Mouse (Mus musculus): ENCODE data around the gene Gm21976.

Gene Gm21976

DNA sequence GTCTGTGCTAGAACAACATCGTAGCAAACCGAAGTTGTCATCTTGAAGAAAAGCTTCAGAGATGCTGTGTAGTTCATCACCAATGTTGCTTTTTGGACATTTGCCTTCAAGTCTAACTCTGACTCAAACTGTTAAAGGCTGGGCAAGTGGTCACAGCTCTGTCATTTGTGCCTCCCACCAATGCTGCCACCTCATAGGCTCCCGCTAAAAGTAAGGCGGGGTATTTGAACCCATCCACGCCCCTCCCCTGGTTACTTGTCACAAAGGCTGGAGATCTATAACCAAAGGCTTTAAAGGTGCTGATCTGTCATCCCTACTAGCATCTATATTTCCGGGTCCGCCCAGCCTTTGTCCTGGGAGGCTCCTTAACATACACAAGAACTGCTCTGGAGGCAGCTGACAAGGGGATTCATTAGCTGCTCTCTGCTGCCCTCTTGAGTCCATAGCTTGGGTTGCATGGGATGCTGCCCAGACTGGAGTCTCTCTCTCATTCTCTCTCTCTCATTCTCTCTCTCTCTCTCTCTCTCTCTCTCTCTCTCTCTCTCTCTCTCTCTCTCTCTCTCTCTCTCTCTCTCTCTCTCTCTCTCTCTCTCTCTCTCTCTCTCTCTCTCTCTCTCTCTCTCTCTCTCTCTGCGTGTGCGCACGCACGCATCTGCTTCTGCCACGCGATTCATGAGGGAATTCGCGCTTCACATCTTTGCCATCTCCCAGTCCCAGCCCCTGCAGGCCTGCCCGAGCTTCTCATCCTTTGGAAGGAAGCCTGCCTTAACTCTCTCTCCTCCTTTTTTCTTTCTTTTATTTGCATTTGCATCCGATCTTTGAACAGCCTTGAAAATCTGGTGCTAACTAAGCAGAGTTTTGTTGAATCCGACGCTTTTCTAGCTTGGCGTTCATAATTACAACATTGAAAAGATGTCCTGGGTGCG is 19.4 kb downstream of the Gm21976 start:
- peak; percentile 69 to 76 for DNase-seq (ENCODE audit: low spot score in 2 of 2)

DNA sequence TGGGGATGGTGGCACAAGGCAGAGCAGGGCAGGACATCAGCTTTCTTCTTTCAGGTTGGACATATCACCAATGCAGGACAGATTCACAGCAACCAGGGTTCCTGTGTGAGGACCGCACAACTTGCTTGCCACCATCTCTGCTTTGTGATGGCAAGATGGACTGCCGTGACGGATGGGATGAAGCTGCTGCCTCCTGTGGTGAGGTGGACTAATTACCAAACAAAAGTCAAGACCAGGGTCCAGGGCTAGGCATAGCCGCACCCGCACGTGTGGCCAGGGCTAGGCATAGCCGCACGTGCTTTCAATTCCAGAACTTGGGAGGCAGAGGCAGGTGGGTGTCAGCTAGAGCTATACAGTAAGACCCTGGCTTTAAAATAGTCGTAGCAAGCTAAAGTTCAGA is 25.6 kb downstream of the Gm21976 start:
- no peak for DNase-seq (ENCODE audit: low spot score in 2 of 2)

DNA sequence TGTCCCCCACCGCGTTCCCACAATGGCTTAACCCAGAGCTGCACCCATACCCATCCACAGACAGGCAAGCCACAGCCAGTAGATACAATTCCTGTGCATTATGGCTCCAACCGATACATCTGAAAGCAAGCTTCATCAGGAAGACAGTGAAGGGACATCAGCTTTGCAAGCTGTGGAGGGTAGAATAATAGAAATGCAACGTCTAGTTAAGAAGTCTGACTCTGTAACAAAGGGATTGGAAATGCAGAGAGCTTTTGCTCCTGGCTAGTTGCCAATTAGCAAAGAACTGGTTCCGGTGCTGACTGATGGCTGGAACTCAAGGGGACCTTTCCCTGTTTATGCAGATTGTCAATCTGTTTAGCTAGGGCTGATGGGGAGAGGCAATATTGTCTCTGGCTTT is 26.7 kb downstream of the Gm21976 start:
- no peak for DNase-seq (ENCODE audit: low spot score in 2 of 2)

DNA sequence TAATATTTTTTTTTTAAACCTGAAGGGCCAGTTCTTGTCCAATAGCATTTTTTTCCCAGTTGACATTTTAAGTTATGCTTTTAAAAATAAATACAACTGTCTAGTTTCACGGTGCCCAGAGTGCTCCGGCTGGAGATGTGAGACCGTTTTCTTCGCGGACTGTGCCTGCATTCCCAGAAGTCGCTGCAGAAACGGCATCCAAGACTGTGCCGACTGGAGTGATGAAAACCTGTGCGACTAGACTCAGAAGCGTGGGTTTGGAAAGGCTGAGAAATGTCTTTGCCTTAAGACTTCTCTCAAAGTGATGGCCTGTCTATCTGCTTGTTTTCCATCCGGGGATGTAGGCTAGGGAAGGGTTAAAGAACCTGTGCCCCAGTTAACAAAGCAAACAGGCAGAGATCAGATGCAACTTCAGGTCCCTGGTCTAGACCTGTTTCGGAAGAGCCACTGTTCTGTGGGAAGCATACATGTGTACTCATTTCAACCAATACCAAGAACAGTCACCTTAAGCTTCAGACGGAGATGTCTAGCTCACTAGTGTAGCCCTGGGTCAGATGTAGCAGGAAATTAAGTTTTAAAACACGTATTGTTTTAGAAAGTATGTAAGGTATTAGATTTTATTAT is 27.3 kb downstream of the Gm21976 start:
- no peak for DNase-seq (ENCODE audit: low spot score in 2 of 2)

DNA sequence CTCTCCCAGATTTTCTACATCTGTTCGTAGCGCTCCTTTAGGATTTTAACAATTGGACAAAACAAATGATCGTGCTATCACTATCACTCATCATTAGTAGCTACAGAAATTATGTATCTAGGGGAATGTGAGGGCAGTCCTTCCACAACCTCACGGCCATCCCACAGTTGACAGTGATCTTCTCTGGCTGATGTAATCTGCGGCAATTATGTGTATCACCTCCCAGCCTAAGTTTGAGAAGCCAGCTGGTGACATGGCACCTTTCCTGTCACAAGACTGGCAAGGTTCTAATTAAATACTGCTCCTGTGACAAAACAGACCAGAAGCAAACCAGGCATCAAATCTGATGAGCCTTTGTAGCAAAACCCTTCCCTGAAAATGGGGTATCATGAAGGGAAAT is 28.3 kb downstream of the Gm21976 start:
- no peak for DNase-seq (ENCODE audit: low spot score in 2 of 2)

DNA sequence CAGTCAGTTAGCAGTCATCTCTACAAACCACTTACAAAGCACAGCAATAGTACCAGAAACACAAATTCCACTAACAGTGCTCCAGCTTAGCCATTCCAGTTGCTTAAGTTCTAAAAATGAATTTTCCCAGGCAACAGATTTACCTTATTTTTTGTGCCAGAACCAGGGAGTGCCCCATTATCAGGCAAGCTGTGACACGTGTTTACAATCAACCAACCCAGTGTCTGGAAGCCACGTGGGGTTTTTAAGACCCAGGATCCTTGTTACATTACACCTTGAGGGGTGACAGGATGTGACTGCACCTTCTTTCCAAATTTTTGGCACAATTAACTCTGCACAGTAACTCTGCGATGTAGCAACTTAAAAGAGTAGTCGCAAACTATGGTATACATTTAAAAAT is 29.0 kb downstream of the Gm21976 start:
- no peak for DNase-seq (ENCODE audit: low spot score in 2 of 2)

DNA sequence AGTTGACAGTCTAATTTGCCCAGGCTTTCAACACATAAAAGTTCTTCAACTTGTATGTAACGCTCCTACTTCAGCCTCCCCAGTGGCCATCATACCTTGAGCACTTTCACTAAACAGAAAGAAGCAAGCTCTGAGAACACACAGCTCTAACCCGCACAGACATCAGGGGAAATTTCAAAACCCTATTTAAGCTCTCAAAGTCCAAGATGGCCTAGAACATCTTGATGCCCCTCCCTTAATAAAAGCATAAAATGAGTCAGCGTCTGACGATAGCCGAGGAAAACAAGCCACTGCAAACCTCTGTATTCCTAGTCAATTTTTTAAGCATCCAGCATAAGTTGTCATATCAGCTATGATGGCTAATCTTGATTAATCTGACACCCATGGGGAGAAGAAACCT is 31.9 kb downstream of the Gm21976 start:
- DNase-seq (ENCODE audit: low spot score in 2 of 2), result no peak

DNA sequence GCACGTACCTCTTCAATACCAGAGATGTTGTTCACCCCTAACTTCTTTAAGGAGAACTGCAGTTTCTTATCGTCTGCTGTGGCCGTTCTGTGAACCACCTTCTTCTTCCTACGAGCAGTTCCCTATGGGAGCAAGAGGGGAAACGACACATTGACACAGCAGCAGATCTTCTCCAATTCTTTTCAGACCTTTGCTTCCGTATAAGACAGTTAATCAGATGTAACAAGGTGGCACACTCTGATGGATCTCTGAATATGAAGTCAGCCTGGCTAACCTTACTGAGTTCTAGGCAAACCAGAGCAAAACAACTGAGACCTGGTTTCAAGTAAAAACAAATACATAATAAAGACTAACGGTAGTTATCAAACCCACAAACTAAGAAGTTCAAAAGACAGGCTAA is 33.9 kb downstream of the Gm21976 start:
- DNase-seq (ENCODE audit: low spot score in 2 of 2), result no peak

DNA sequence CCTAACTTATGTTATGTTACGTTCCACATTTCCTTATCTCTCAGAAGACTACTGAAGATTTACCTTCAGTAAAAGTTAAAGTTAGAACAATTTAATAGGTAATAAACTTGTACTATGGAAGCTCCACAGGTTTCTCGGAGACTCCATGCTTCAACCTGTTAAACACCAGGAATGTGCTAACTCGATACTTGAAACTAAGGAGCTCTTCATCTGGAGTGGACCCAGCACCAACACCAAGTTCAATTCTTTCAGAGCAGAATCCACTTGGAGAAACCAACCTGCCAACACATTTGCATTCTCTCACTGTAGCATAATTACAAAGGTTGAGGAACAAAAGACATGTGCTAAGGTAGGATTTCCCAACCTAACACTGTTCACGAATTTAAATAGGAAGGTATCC is 35.4 kb downstream of the Gm21976 start:
- no peak for DNase-seq (ENCODE audit: low spot score in 2 of 2)

DNA sequence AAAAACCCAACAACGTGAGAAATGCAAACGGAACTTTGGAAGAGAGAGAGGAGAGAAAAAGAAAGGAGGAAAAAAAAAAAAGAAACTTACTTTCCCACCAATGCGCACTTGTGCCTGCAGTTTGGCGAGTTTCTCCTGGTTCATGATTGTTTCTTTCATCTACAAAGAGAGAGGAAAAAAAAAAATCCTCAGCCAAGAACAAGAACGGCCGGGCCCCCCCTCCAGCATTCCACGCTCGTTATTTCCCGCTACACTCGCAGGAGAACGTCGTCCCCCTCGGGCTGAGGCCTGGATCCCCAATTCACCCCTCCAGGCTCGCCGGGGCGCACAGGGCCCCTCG is 36.4 kb downstream of the Gm21976 start:
- DNase-seq (ENCODE audit: low spot score in 2 of 2), result no peak

DNA sequence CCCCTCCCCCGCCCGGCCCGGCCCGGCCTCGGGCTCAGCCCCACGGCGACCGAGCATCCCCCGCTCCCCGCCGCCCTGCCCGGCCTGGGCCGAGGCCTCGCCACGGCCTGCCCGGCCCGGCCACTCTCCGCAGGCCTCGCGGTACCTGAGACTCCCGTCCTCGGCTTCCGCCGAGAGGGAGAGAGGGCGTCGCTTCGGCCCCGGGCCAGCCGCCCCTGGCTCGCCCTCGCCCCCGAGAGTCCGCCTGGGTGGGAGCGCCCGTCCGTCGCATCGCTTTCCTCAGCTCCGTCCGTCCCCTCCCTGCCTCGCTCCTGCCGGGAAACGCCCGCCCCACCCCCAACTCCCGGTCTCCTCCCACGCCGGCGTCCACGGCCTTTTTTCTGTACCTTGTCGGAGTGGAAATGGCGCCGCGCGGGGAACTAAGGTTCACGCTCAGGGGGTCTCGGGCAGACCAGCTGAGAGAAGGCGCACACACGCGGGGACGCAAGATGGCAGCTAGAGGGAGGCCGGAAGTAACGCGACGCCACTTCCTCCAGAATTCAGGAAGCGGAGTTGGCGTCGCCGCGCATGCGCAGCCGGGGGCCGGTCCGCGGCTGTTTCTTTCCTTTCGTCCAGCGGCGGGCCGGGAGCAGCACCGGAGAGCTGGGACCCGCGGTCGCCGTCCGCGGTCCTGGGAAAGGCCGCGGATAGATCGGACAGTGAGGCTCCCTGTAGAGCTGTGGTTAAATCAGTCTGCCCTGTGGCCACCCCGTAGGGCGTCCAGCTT is 37.0 kb downstream of the Gm21976 start, which contains the start of gene Btf3:
TSS of gene Btf3 (minus strand) at position 527 of the 766 bp plus-strand sequence.
- DNase-seq (ENCODE audit: low spot score in 2 of 2), result peak; percentile 87 to 91

DNA sequence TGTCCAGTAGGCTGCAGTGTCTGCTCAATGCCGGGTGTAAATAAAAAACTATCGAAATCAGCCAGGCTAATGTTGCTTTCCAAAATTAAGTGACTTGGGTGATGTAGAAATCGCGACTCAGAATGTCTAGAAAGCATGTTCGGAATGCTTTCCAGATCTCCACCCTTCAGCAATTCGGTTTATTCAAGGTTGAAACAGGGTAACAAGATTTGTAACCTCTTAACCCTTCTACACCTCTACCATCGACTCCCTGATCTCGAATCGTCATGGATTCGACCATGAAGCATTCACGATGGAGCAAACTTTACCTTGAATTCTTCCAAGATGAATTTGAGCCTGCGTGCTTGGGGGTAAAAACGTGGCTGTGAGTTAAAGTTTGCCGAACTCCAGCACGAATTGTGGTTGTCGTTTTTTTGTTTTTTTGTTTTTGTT is 37.6 kb downstream of the Gm21976 start:
- DNase-seq (ENCODE audit: low spot score in 2 of 2), result no peak

DNA sequence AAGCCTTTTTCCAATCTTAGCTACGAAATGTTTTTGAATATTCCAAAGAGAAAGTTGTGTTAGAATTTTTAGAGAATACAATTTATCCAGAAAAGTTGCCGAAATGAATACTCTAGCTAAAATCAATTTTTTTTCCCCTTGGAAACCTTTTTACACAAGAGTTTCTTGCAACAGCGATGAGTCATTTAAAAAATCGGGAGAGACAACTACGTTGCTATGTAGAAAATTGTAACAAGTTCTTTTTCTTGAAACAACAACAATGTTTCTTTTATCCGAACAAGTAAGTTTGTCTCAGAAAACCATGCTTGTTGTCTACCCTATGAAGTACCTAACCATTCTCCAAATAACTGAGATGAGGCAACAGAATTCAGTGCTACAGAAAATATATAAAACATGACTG is 38.2 kb downstream of the Gm21976 start:
- no peak for DNase-seq (ENCODE audit: low spot score in 2 of 2)

DNA sequence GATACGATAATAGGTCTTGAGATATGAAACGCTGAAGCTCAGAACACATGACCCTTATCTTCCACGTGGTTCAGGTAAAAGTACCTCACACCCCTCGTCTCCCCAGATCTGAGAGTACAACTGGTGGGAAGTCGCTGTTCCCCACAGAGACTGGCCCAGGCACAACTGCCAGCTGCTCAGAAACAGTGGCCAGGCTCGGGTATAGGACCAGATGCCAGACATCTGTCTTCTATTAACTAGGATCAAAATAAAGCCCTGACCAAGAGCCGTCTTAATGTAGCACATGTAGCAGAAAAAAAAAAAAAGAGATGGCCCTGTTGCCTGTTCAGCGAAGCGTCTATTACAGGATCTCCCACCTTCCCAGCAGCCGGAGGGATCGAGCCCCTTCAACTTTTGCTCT is 45.3 kb downstream of the Gm21976 start:
- no peak for DNase-seq (ENCODE audit: low spot score in 2 of 2)

DNA sequence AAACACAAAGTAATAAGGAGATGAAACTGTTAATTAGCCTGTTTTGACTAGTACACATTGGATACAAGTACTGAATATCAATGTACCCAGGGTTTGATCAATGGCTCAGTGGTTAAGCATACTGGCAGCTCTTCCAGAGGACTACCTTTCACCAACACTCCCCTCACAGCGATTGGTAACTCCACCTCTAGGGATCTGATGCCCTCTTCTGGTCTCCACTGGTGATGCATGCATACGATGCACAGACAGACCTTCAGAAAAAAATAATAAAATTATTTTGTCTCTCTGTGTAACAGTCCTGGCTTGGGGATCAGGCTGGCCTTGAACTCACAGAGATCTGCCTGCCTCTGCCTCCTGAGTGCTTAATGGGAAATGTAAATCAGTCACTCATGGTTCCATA is 52.4 kb downstream of the Gm21976 start:
- DNase-seq (ENCODE audit: low spot score in 2 of 2), result no peak

DNA sequence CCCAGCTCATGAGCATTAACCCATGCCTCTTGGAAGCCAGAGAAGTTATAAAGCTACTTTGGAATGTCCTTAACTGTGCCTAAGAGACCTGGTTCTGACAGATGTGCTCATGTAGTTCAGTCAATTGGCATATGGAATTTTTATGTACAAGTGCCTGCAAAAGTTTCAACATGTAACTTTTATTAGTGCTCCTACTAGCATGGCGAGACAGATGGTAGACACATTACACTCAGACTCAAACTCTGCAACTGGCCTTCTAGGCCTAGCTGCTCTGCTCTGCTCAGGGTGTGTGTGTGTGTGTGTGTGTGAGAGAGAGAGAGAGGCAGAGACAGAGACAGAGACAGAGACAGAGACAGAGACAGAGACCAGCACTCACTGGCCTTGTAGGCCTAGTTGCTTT is 56.5 kb downstream of the Gm21976 start:
- no peak for DNase-seq (ENCODE audit: low spot score in 2 of 2)

DNA sequence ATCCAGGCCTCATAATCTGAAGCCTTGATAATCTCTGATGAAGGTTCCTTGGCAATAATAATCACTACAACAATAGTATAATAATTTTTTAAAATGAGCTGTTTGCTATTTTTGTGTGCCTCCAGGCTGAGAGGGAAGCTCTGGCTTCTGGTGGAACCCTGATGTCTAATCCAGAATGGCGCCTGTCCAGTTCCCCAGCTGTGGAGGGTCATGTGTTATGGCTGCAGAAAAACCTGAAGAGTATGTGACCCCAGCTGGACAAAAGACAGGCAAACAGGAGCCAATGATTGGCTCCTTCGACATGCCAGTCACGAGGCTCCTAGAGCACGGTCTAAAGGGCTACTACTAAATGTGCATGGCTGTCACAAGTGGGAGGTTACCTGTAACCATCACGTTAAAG is 60.8 kb downstream of the Gm21976 start:
- DNase-seq (ENCODE audit: low spot score in 2 of 2), result no peak

DNA sequence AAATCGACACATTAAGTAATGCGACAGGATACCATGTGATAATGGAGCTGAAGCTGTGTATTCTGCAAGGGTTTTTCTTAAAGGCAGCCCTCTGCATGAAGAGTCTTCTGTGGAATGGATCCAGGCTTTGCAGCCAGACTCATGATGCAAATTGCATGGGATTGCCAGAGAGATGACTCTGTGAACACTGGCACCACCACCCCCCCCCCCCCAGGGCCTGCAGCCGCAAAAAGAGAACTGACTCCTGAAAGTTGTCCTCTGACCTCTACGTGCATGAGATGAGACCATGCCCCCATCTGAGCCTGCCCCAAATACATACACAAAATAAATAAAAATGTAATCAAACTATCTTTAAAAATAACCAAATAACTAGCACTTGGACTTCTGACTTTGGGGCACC is 69.8 kb downstream of the Gm21976 start:
- no peak for DNase-seq (ENCODE audit: low spot score in 2 of 2)

DNA sequence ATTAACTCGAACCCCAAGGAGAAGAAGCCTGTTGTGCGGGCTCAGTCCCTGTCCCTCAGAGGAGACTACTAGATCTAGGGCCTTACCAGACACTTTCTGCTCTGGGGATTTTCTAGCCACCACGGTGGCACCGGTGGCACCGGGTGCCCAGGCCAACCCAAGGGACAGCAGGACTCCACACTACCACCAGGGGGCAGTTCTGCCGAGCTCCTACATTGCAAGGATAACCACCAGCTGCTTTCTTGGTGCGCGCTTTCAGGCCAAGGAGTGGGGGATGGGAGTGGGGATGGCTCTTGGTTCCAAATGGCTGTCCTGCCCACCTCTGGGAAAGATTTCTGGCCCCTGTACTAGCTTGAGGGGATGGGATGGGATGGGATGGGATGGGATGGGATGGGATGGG is 71.8 kb downstream of the Gm21976 start:
- no peak for DNase-seq (ENCODE audit: low spot score in 2 of 2)

DNA sequence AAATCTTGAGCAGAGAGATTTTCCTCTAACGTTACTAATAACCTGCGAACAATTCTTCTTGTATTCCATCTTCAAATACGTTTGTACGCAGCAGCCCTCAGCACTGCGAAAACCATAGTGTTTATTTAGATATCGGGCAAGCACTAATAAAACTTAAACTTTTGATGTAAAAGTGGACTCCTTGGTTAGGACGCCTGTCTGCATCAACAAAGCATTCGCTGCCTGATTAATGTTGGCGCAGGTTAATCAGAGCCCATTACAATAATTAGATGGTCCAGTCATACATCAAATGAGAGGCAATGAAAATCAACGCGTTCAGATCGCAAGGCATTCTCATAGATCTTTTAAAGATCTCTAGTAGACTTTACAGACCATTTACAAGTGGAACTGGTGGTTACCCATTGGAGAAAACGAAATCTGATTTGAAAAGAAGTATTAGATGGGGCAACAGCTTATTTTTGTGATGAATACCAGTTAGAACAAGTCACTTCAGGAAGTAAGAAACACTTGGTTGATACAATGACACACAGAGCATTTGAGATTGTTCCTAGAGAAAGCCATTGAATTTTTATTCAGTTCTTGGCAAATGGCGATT is 72.8 kb downstream of the Gm21976 start:
- DNase-seq (ENCODE audit: low spot score in 2 of 2), result no peak

DNA sequence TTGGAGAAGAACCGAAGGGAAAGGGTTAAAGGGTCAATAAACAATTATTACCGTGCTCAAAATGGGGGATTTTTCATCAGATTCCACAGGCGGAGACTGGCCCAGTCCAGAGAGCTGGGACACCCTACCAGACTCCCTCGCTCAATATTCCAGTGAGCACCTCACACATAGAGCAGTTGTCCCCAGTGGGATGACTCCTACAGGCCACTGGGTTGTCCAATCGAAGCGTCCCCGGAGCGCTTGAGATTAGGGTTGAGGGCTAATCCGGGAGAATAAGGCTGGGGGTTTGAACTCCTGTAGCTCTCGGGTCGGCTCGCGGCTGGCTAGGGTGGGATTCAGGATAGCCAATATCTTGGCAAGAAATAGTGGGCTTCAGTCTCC is 74.0 kb downstream of the Gm21976 start:
- DNase-seq (ENCODE audit: low spot score in 2 of 2), result no peak

DNA sequence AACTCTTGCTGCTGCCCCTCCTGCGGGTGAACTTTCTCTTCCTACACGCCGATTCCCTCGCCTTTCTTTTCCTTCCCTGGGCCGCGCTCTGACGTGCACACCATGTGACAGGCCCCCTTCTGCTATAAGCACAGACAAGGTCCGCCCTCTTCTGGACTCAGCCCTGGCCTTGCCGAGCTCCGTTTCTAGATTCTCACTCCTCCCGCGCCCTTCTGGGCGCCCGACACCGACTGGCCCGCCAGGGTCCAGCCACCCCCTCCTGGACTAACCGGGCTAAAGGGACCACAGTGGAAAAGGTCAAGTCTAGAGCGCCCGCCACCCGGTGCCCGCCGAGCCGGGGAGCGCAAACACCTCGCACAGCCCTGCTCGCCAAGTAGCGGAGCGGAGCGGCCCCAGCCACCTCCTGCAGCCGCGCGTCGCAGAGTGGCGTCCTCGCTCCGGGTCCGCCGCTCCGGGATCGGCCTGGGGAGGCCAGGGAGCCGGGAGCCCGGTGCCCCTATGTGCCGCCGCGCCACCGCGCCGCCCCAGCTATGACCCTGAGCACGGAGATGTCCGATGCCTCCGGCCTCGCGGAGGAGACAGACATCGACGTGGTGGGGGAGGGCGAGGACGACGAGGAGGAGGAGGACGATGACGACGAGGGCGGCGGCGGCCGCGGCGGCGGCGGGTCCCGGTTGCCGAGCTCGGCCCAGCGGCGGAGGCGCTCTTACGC is 74.6 kb downstream of the Gm21976 start, which contains the start of gene Foxd1:
TSS of gene Foxd1 (plus strand) at position 153 of the 712 bp plus-strand sequence.
- no peak for DNase-seq (ENCODE audit: low spot score in 2 of 2)

Data from frontal cortex, postnatal 25 days (tissue).